Mouse (Mus musculus): ENCODE measurements around the gene Adora2a.
A peak's percentile ranks its signal among the peaks of the same experiment; 100 is the strongest.
"Not testable (repeated sequence)": the region's sequence is repeated elsewhere in the genome, so short reads cannot be mapped to it uniquely, and the experiment has no call there.

The Adora2a gene

GRCm38 (mm10) chr10:75314190-75314980 lies 2.3 kb upstream of the Adora2a start:
- no peak for DNase-seq (ENCODE audit: low spot score in 2 of 2)

- peak; percentile 50 to 53 for DNase-seq (ENCODE audit: low spot score in 2 of 2)
Measured at GRCm38 (mm10) chr10:75315756-75316155, 921 bp upstream of the Adora2a start.

GRCm38 (mm10) chr10:75316472-75316871 lies 205 bp upstream of the Adora2a start:
- DNase-seq (ENCODE audit: low spot score in 2 of 2), result no peak

GRCm38 (mm10) chr10:75316908-75317761 lies 458 bp downstream of the Adora2a start:
- peak; percentile 46 to 67 for DNase-seq (ENCODE audit: low spot score in 2 of 2)

GRCm38 (mm10) chr10:75318206-75318605 lies 1.5 kb downstream of the Adora2a start:
- no peak for DNase-seq (ENCODE audit: low spot score in 2 of 2)

- no peak for DNase-seq (ENCODE audit: low spot score in 2 of 2)
Measured at GRCm38 (mm10) chr10:75320321-75320720, 3.6 kb downstream of the Adora2a start.

- DNase-seq (ENCODE audit: low spot score in 2 of 2), result no peak
Measured at GRCm38 (mm10) chr10:75322966-75323365, 6.3 kb downstream of the Adora2a start.

- DNase-seq (ENCODE audit: low spot score in 2 of 2), result no peak
Measured at GRCm38 (mm10) chr10:75323986-75324385, 7.3 kb downstream of the Adora2a start.

GRCm38 (mm10) chr10:75324391-75324790 lies 7.7 kb downstream of the Adora2a start:
- DNase-seq (ENCODE audit: low spot score in 2 of 2), result no peak

GRCm38 (mm10) chr10:75325821-75326220 lies 9.1 kb downstream of the Adora2a start:
- DNase-seq (ENCODE audit: low spot score in 2 of 2), result no peak

GRCm38 (mm10) chr10:75326553-75326952 lies 9.9 kb downstream of the Adora2a start:
- DNase-seq (ENCODE audit: low spot score in 2 of 2), result no peak

- DNase-seq (ENCODE audit: low spot score in 2 of 2), result no peak
Measured at GRCm38 (mm10) chr10:75327081-75327480, 10.4 kb downstream of the Adora2a start.

GRCm38 (mm10) chr10:75328201-75328704 lies 11.6 kb downstream of the Adora2a start:
- DNase-seq (ENCODE audit: low spot score in 2 of 2), result no peak

- DNase-seq (ENCODE audit: low spot score in 2 of 2), result no peak
Measured at GRCm38 (mm10) chr10:75332268-75332667, 15.6 kb downstream of the Adora2a start.

- DNase-seq (ENCODE audit: low spot score in 2 of 2), result no peak
Measured at GRCm38 (mm10) chr10:75333176-75333776, 16.6 kb downstream of the Adora2a start.

GRCm38 (mm10) chr10:75334175-75334574 lies 17.5 kb downstream of the Adora2a start:
- no peak for DNase-seq (ENCODE audit: low spot score in 2 of 2)

- no peak for DNase-seq (ENCODE audit: low spot score in 2 of 2)
Measured at GRCm38 (mm10) chr10:75335075-75335474, 18.4 kb downstream of the Adora2a start.

GRCm38 (mm10) chr10:75337231-75337630 lies 20.6 kb downstream of the Adora2a start:
- peak in 1 of 2 experiments; percentile 3 for DNase-seq (ENCODE audit: low spot score in 2 of 2)

GRCm38 (mm10) chr10:75338852-75339251 lies 22.2 kb downstream of the Adora2a start:
- DNase-seq (ENCODE audit: low spot score in 2 of 2), result peak in 1 of 2 experiments; percentile 13

GRCm38 (mm10) chr10:75339377-75339776 lies 22.7 kb downstream of the Adora2a start:
- peak in 1 of 2 experiments; percentile 8 for DNase-seq (ENCODE audit: low spot score in 2 of 2)

- no peak for DNase-seq (ENCODE audit: low spot score in 2 of 2)
Measured at GRCm38 (mm10) chr10:75341936-75342335, 25.3 kb downstream of the Adora2a start.

GRCm38 (mm10) chr10:75344563-75344962 lies 27.9 kb downstream of the Adora2a start:
- not testable (repeated sequence) for DNase-seq (ENCODE audit: low spot score in 2 of 2)
